Mouse (Mus musculus): ENCODE results near the gene Skap2. TPM values are rescaled to one million over a fixed set of nuclear protein-coding genes. Genes with fewer than 3 reads are reported as not detected.

Gene Skap2
- total RNA-seq, 2 experiments from 2014 or later, result 2.1 to 3.6 TPM

Other genes with a start within 250 kb of the Skap2 start
- gene Hoxa1, start 145.8 kb upstream of the Skap2 start, total RNA-seq (2021), result under 1 TPM; 0.13 to 0.15 TPM
- under 1 TPM in 1 of 2 experiments, not detected in 1; 0.22 TPM for gene Hoxa2, start 152.3 kb upstream of the Skap2 start, total RNA-seq (2021)
- gene 5730596B20Rik, start 164.9 kb upstream of the Skap2 start, total RNA-seq (2021), result not detected
- gene Hoxa4, start 179.2 kb upstream of the Skap2 start, total RNA-seq (2021), result 1 to 10 TPM; 2.0 TPM
- 1 to 10 TPM; 1.6 to 2.0 TPM for gene Hoxa5, start 192.0 kb upstream of the Skap2 start, total RNA-seq (2021)
- 1 to 10 TPM; 1.3 to 1.8 TPM for gene Hoxa6, start 196.2 kb upstream of the Skap2 start, total RNA-seq (2021)
- 1 to 10 TPM; 1.9 to 2.2 TPM for gene Hoxa3, start 200.8 kb upstream of the Skap2 start, total RNA-seq (2021)
- under 1 TPM in 1 of 2 experiments, not detected in 1; 0.71 TPM for gene Gm28308, start 200.8 kb upstream of the Skap2 start, total RNA-seq (2021)
- gene Hoxa7, start 209.3 kb upstream of the Skap2 start, total RNA-seq (2021), result 1 to 10 TPM; 3.7 to 4.0 TPM
- gene Hoxa9, start 218.5 kb upstream of the Skap2 start, total RNA-seq (2021), result 1 to 10 TPM; 3.9 to 6.8 TPM
- gene Hoxa10, start 228.3 kb upstream of the Skap2 start, total RNA-seq (2021), result 10 to 100 TPM; 13.6 to 16.9 TPM
- gene Hoxa11, start 233.3 kb upstream of the Skap2 start, total RNA-seq (2021), result 1 to 10 TPM; 2.0 to 2.7 TPM
- 1 to 10 TPM; 2.4 to 3.6 TPM for gene Hoxa13, start 248.3 kb upstream of the Skap2 start, total RNA-seq (2021)

Data from gastrocnemius, postnatal 36 days (tissue).